Mouse (Mus musculus): ENCODE measurements around the gene Vav2.

Vav2 gene

GRCm38 (mm10) chr2:27368980-27369379, 57.9 kb downstream of the Vav2 start:
- DNase-seq (ENCODE audit: low spot score) = no peak

- no peak for DNase-seq (ENCODE audit: low spot score)
Observed at GRCm38 (mm10) chr2:27365296-27365695, 61.5 kb downstream of the Vav2 start.

GRCm38 (mm10) chr2:27361786-27362185, 65.0 kb downstream of the Vav2 start:
- DNase-seq (ENCODE audit: low spot score) = no peak

GRCm38 (mm10) chr2:27358461-27358860, 68.4 kb downstream of the Vav2 start:
- no peak for DNase-seq (ENCODE audit: low spot score)

- no peak for DNase-seq (ENCODE audit: low spot score)
Observed at GRCm38 (mm10) chr2:27355684-27356083, 71.1 kb downstream of the Vav2 start.

GRCm38 (mm10) chr2:27354610-27355211, 72.1 kb downstream of the Vav2 start:
- DNase-seq (ENCODE audit: low spot score) = no peak

GRCm38 (mm10) chr2:27352720-27353119, 74.1 kb downstream of the Vav2 start:
- no peak for DNase-seq (ENCODE audit: low spot score)

- DNase-seq (ENCODE audit: low spot score) = no peak
Observed at GRCm38 (mm10) chr2:27350371-27350770, 76.5 kb downstream of the Vav2 start.

GRCm38 (mm10) chr2:27343984-27344453, 82.8 kb downstream of the Vav2 start:
- DNase-seq (ENCODE audit: low spot score) = no peak

- DNase-seq (ENCODE audit: low spot score) = no peak
Observed at GRCm38 (mm10) chr2:27340682-27341081, 86.2 kb downstream of the Vav2 start.

GRCm38 (mm10) chr2:27339051-27339450, 87.8 kb downstream of the Vav2 start:
- DNase-seq (ENCODE audit: low spot score) = no peak

GRCm38 (mm10) chr2:27337261-27337660, 89.6 kb downstream of the Vav2 start:
- no peak for DNase-seq (ENCODE audit: low spot score)

- no peak for DNase-seq (ENCODE audit: low spot score)
Observed at GRCm38 (mm10) chr2:27336600-27336999, 90.2 kb downstream of the Vav2 start.

- DNase-seq (ENCODE audit: low spot score) = no peak
Observed at GRCm38 (mm10) chr2:27334816-27335215, 92.0 kb downstream of the Vav2 start.

- no peak for DNase-seq (ENCODE audit: low spot score)
Observed at GRCm38 (mm10) chr2:27331560-27331959, 95.3 kb downstream of the Vav2 start.

GRCm38 (mm10) chr2:27330446-27330845, 96.4 kb downstream of the Vav2 start:
- DNase-seq (ENCODE audit: low spot score) = no peak

- DNase-seq (ENCODE audit: low spot score) = no peak
Observed at GRCm38 (mm10) chr2:27329386-27330060, 97.3 kb downstream of the Vav2 start.

- no peak for DNase-seq (ENCODE audit: low spot score)
Observed at GRCm38 (mm10) chr2:27328613-27329041, 98.2 kb downstream of the Vav2 start.

GRCm38 (mm10) chr2:27327886-27328285, 98.9 kb downstream of the Vav2 start:
- no peak for DNase-seq (ENCODE audit: low spot score)

- DNase-seq (ENCODE audit: low spot score) = no peak
Observed at GRCm38 (mm10) chr2:27327076-27327475, 99.8 kb downstream of the Vav2 start.

GRCm38 (mm10) chr2:27326357-27326756, 100.5 kb downstream of the Vav2 start:
- DNase-seq (ENCODE audit: low spot score) = no peak

- DNase-seq (ENCODE audit: low spot score) = no peak
Observed at GRCm38 (mm10) chr2:27324690-27325089, 102.1 kb downstream of the Vav2 start.

- no peak for DNase-seq (ENCODE audit: low spot score)
Observed at GRCm38 (mm10) chr2:27321431-27321875, 105.4 kb downstream of the Vav2 start.

- DNase-seq (ENCODE audit: low spot score) = no peak
Observed at GRCm38 (mm10) chr2:27320820-27321219, 106.0 kb downstream of the Vav2 start.
